Mouse (Mus musculus) thymus, adult 2 months (tissue): Measurements from ENCODE around the gene Ccng2.

Source experiments
- CTCF ChIP-seq: fragments of 200-500 bp; IDR thresholded peaks from 2 replicates; pipeline ENCODE4 v1.5.1; 2012; ENCODE audit warnings: mild to moderate bottlenecking, control low read depth, low read length, moderate library complexity, borderline replicate concordance; ENCODE audit not compliant: control insufficient read depth, poor library complexity, insufficient read depth; ENCODE audit errors: extremely low read depth
- POLR2A ChIP-seq: fragments of 200-500 bp; IDR thresholded peaks from 2 replicates; pipeline ENCODE4 v1.6.1; 2012; ENCODE audit warnings: mild to moderate bottlenecking, low read length, control low read depth, moderate library complexity; ENCODE audit not compliant: control insufficient read depth, poor library complexity, insufficient read depth; ENCODE audit errors: extremely low read depth

- no peak for TF ChIP-seq CTCF
- no peak for TF ChIP-seq POLR2A
Observed at GRCm38 (mm10) chr5:93270721-93271120, 3.7 kb downstream of the Ccng2 start.
